Mouse (Mus musculus) liver, postnatal 0 days (tissue): Measurements from ENCODE around the gene Adarb2.

Experiments used
- CTCF ChIP-seq: sonication (generic); IDR thresholded peaks from 2 replicates; pipeline ENCODE4 v1.5.1; 2016; ENCODE audit warnings: antibody characterized with exemption, low read depth
- EP300 ChIP-seq: IDR thresholded peaks from 2 replicates; pipeline ENCODE4 v1.6.1; 2016; ENCODE audit warnings: antibody characterized with exemption, low read depth, mild to moderate bottlenecking

- TF ChIP-seq CTCF: no peak
- TF ChIP-seq EP300: no peak
Measured at GRCm38 (mm10) chr13:8499551-8499950, 296.9 kb downstream of the Adarb2 start.
